Mouse (Mus musculus): ENCODE measurements around the gene Zfp652. TPM values are rescaled to one million over a fixed set of nuclear protein-coding genes. Genes with fewer than 3 reads are reported as not detected.
"Not testable (repeated sequence)": the region's sequence is repeated elsewhere in the genome, so short reads cannot be mapped to it uniquely, and the experiment has no call there.

Gene Zfp652
- polyA plus RNA-seq, 1 experiment from 2014 or later, result 24.1 TPM

DNA sequence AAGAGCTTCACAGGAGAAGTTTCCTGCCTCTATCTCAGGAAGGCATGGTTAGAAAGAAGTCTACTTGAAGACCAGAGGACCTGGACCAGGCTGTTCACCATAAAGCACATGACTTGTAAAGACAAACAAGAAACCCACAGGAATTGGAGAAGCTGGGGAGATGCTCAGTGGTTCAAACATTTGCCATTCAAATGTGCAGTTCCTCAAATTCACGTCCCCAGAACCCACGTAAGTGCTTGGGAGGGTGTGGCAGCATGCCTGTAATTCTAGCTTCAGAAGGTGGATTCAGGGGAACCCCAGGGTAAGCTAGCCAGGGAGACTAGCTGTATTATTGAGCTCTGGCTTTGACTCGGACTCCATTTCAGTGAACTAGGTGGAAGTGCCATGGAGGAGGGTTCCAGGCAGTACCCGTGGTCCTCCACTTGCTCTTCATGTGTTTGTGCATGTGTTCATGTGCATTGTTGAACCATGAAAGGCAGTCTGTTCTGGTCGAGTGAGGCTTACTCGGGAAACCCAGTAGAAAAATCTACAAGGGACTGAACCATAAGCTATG lies 157.5 kb downstream of the Zfp652 start:
- Histone ChIP-seq H3K27me3 (no peaks in the 10 kb centered on the region), H3K4me1 (no peaks in the 10 kb centered on the region), H3K9ac (no peak overlapping the region), H3K9me3 (no peaks in the 10 kb centered on the region), H3K27ac (no peak overlapping the region), H3K4me3 (no peak overlapping the region), H3K4me2 (no peak overlapping the region), H3K36me3 (no peaks in the 10 kb centered on the region)
- WGBS, result 58% methylated on average over 6 of the region's 6 CpGs
- ATAC-seq (ENCODE audit: borderline replicate concordance, extremely low read depth, low FRiP score, low TSS enrichment), result no peak

DNA sequence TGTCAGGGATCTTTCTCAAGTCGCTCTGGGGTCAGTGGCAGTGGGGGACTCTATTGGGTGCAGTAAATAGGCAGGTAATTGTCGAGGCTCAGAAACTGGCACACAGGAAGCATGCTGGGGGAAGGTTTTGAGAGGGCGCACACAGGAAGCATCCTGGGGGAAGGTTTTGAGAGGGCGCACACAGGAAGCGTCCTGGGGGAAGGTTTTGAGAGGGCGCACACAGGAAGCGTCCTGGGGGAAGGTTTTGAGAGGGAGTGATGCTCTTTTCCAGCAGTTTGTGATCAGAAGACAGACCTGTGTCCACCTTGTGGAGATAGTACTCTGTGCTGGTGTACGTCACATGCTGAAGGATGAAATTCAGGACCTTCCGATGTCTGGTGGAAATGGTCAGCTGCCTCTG lies 163.3 kb downstream of the Zfp652 start:
- Histone ChIP-seq H3K36me3 (no peaks in the 10 kb centered on the region), H3K4me3 (no peak overlapping the region), H3K4me1 (no peaks in the 10 kb centered on the region), H3K27ac (no peak overlapping the region), H3K4me2 (no peak overlapping the region; the same call in 1 of the 2 replicates), H3K9ac (no peak overlapping the region), H3K9me3 (no peaks in the 10 kb centered on the region), H3K27me3 (no peaks in the 10 kb centered on the region)
- ATAC-seq (ENCODE audit: borderline replicate concordance, extremely low read depth, low FRiP score, low TSS enrichment), result no peak
- WGBS, result 28% methylated on average over 9 of the region's 9 CpGs

DNA sequence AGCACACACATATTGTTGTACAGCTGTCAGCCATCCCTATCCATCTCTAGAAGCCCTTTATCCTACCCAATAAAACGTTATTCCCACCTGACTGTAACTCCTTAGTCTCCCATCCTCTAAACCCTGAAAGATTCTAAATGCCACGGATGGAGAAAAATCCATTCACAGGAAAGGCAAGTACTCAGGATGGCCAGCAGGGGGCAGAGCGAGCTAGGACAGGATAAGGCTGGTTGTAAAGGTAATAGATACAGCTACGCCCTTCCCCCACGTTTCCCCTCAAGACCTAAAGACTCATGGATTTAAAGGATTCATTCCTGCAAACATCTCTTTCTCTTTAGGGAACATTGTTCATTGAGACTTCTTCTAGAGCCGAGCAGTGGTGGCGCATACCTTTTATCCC lies 163.8 kb downstream of the Zfp652 start:
- Histone ChIP-seq H3K4me3 (no peak overlapping the region), H3K36me3 (no peaks in the 10 kb centered on the region), H3K4me2 (no peak overlapping the region), H3K9me3 (no peaks in the 10 kb centered on the region), H3K27ac (no peak overlapping the region), H3K4me1 (no peaks in the 10 kb centered on the region), H3K9ac (no peak overlapping the region), H3K27me3 (no peaks in the 10 kb centered on the region; the same call in 1 of the 2 replicates)
- WGBS, result 17% methylated on average over 7 of the region's 7 CpGs
- no peak for ATAC-seq (ENCODE audit: borderline replicate concordance, extremely low read depth, low FRiP score, low TSS enrichment)

DNA sequence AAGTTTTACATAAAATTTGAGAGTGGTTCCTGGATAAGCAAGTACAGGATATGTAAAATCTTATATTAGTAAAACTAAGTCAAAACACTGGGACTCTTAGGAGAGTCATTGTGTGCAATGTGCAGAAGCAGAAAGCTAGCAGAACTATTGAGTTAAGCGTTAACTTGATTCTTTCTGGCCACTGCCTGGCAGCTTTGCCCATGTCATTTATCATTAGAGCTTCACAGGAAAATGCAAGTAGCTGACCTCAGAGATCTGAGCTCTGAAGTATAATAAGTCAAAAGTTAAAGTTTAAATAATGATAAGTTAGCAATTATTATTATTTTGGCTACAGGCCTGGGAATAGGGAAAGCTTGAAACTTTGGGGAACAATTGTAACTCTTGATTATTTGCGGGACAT lies 167.4 kb downstream of the Zfp652 start:
- not testable (repeated sequence) for H3K4me2 ChIP-seq; H3K4me1 ChIP-seq; H3K9me3 ChIP-seq; H3K27ac ChIP-seq; ATAC-seq (ENCODE audit: borderline replicate concordance, extremely low read depth, low FRiP score, low TSS enrichment); H3K9ac ChIP-seq; H3K27me3 ChIP-seq; H3K4me3 ChIP-seq; H3K36me3 ChIP-seq
- 66% methylated on average over 2 of the region's 2 CpGs for WGBS

Other genes starting within 250 kb of the Zfp652 start
- gene Nxph3, start 198.1 kb upstream of the Zfp652 start, polyA plus RNA-seq (2015; fragmentation: Nextera tagmentation; extraction: Ambion mirVana), result 0.29 and 0.31 TPM in 2 replicates
- gene Ngfr, start 124.9 kb upstream of the Zfp652 start, polyA plus RNA-seq (2015; fragmentation: Nextera tagmentation; extraction: Ambion mirVana), result 3.4 and 5.1 TPM in 2 replicates
- gene Phb, start 45.7 kb upstream of the Zfp652 start, polyA plus RNA-seq (2015; fragmentation: Nextera tagmentation; extraction: Ambion mirVana), result 199 and 205 TPM in 2 replicates
- gene B130006D01Rik, start 10.9 kb downstream of the Zfp652 start, polyA plus RNA-seq (2015; fragmentation: Nextera tagmentation; extraction: Ambion mirVana), result 1.1 and 1.4 TPM in 2 replicates
- 0.32 and 0.84 TPM in 2 replicates for gene Phospho1, start 111.8 kb downstream of the Zfp652 start, polyA plus RNA-seq (2015; fragmentation: Nextera tagmentation; extraction: Ambion mirVana)
- gene Gngt2, start 124.5 kb downstream of the Zfp652 start, polyA plus RNA-seq (2015; fragmentation: Nextera tagmentation; extraction: Ambion mirVana), result 18.9 and 20.9 TPM in 2 replicates
- gene Abi3, start 129.8 kb downstream of the Zfp652 start, polyA plus RNA-seq (2015; fragmentation: Nextera tagmentation; extraction: Ambion mirVana), result 11.4 and 19.7 TPM in 2 replicates
- 0.13 and 0.30 TPM in 2 replicates for gene B4galnt2, start 202.2 kb downstream of the Zfp652 start, polyA plus RNA-seq (2015; fragmentation: Nextera tagmentation; extraction: Ambion mirVana)

All from lung, embryonic 15.5 days (tissue).